Mouse (Mus musculus): ENCODE measurements around the gene Sys1. TPM values are rescaled to one million over a fixed set of nuclear protein-coding genes. Genes with fewer than 3 reads are reported as not detected.

The Sys1 gene
- polyA plus RNA-seq, 1 experiment, result 94.5 TPM

GRCm38 (mm10) chr2:164507811-164508210 lies 51.0 kb downstream of the Sys1 start:
- H3K4me1 ChIP-seq (ENCODE audit: control insufficient read depth, insufficient read depth, low read length), result no peaks in the 10 kb centered on the region
- TF ChIP-seq CTCF (conservative IDR thresholded peaks at IDR 0.05; ENCODE audit: insufficient read depth, insufficient read length, low read depth, low read length) (no peak), POLR2A (IDR thresholded peaks at IDR 0.05; ENCODE audit: low read depth, low read length) (no peak)
- no peak overlapping the region for H3K27ac ChIP-seq (ENCODE audit: insufficient read depth, low read depth, low read length)
- no peak for DNase-seq
- no peaks in the 10 kb centered on the region for H3K27me3 ChIP-seq (replicated peaks; ENCODE audit: control insufficient read depth, insufficient read depth, low read length)
- H3K4me3 ChIP-seq (ENCODE audit: insufficient read depth, low read depth, low read length), result no peak overlapping the region
- peaks cover 8% of the 10 kb centered on the region for H3K36me3 ChIP-seq (ENCODE audit: control insufficient read depth, insufficient read depth, low read length)
- WGBS, result 90% methylated on average over 19 of the region's 19 CpGs

- H3K27me3 ChIP-seq (replicated peaks; ENCODE audit: control insufficient read depth, insufficient read depth, low read length), result no peaks in the 10 kb centered on the region
- DNase-seq, result peak; percentile 67
- no peaks in the 10 kb centered on the region for H3K36me3 ChIP-seq (ENCODE audit: control insufficient read depth, insufficient read depth, low read length)
- TF ChIP-seq POLR2A (IDR thresholded peaks at IDR 0.05; ENCODE audit: low read depth, low read length) (no peak), CTCF (conservative IDR thresholded peaks at IDR 0.05; ENCODE audit: insufficient read depth, insufficient read length, low read depth, low read length) (no peak)
- no peak overlapping the region for H3K4me3 ChIP-seq (ENCODE audit: insufficient read depth, low read depth, low read length)
- peak overlapping the region; percentile 61; the same call in 1 of the 2 replicates for H3K27ac ChIP-seq (ENCODE audit: insufficient read depth, low read depth, low read length)
- no peaks in the 10 kb centered on the region for H3K4me1 ChIP-seq (ENCODE audit: control insufficient read depth, insufficient read depth, low read length)
- 25% methylated on average over 5 of the region's 5 CpGs for WGBS
These were observed 53.9 kb downstream of the Sys1 start for GRCm38 (mm10) chr2:164510621-164511190.

- DNase-seq, result peak; percentile 28
- no peaks in the 10 kb centered on the region for H3K27me3 ChIP-seq (replicated peaks; ENCODE audit: control insufficient read depth, insufficient read depth, low read length)
- no peak overlapping the region for H3K4me3 ChIP-seq (ENCODE audit: insufficient read depth, low read depth, low read length)
- no peaks in the 10 kb centered on the region for H3K36me3 ChIP-seq (ENCODE audit: control insufficient read depth, insufficient read depth, low read length)
- TF ChIP-seq CTCF (conservative IDR thresholded peaks at IDR 0.05; ENCODE audit: insufficient read depth, insufficient read length, low read depth, low read length), result no peak
- no peak for TF ChIP-seq POLR2A (IDR thresholded peaks at IDR 0.05; ENCODE audit: low read depth, low read length)
- no peaks in the 10 kb centered on the region for H3K4me1 ChIP-seq (ENCODE audit: control insufficient read depth, insufficient read depth, low read length)
- WGBS, result 52% methylated on average over 13 of the region's 14 CpGs
- H3K27ac ChIP-seq (ENCODE audit: insufficient read depth, low read depth, low read length), result peak overlapping the region; percentile 15; the same call in 1 of the 2 replicates
These were observed 55.6 kb downstream of the Sys1 start for GRCm38 (mm10) chr2:164512121-164512909.

- H3K4me3 ChIP-seq (ENCODE audit: insufficient read depth, low read depth, low read length), result no peak overlapping the region
- H3K27ac ChIP-seq (ENCODE audit: insufficient read depth, low read depth, low read length), result no peak overlapping the region
- H3K36me3 ChIP-seq (ENCODE audit: control insufficient read depth, insufficient read depth, low read length), result no peaks in the 10 kb centered on the region
- 56% methylated on average over 8 of the region's 8 CpGs for WGBS
- no peaks in the 10 kb centered on the region for H3K4me1 ChIP-seq (ENCODE audit: control insufficient read depth, insufficient read depth, low read length)
- no peaks in the 10 kb centered on the region for H3K27me3 ChIP-seq (replicated peaks; ENCODE audit: control insufficient read depth, insufficient read depth, low read length)
- peak; percentile 80 for DNase-seq
- TF ChIP-seq CTCF (conservative IDR thresholded peaks at IDR 0.05; ENCODE audit: insufficient read depth, insufficient read length, low read depth, low read length) (no peak), POLR2A (IDR thresholded peaks at IDR 0.05; ENCODE audit: low read depth, low read length) (no peak)
These were observed 56.6 kb downstream of the Sys1 start for GRCm38 (mm10) chr2:164513389-164513788.

DNA sequence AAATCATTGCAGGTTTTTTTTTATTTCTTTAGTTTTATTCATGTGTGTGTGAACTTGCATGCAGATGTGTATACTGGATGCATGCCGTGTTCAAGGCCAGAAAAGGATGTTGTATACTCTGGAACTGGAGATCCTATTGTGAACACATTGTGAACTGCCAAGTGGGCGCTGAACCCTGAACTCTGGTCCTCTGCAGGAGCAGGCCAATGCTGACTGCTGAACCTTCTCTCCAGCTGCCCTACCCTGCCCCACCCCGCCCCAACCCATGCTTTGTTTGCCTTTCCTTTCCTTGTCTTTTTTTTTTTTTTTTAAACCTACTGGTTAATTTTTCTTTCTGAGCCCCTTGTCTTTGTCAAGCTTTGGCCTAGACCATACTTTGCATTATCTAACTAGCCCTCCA lies 58.2 kb downstream of the Sys1 start:
- 71% methylated on average over 3 of the region's 3 CpGs for WGBS
- Histone ChIP-seq H3K36me3 (ENCODE audit: control insufficient read depth, insufficient read depth, low read length) (no peaks in the 10 kb centered on the region), H3K27ac (ENCODE audit: insufficient read depth, low read depth, low read length) (no peak overlapping the region), H3K4me3 (ENCODE audit: insufficient read depth, low read depth, low read length) (no peak overlapping the region), H3K27me3 (replicated peaks; ENCODE audit: control insufficient read depth, insufficient read depth, low read length) (no peaks in the 10 kb centered on the region), H3K4me1 (ENCODE audit: control insufficient read depth, insufficient read depth, low read length) (no peaks in the 10 kb centered on the region)
- TF ChIP-seq CTCF (conservative IDR thresholded peaks at IDR 0.05; ENCODE audit: insufficient read depth, insufficient read length, low read depth, low read length) (no peak), POLR2A (IDR thresholded peaks at IDR 0.05; ENCODE audit: low read depth, low read length) (no peak)
- DNase-seq, result peak; percentile 51

GRCm38 (mm10) chr2:164515897-164516296 lies 59.1 kb downstream of the Sys1 start:
- no peaks in the 10 kb centered on the region for H3K36me3 ChIP-seq (ENCODE audit: control insufficient read depth, insufficient read depth, low read length)

GRCm38 (mm10) chr2:164516592-164516991 lies 59.8 kb downstream of the Sys1 start:
- Histone ChIP-seq H3K4me3 (ENCODE audit: insufficient read depth, low read depth, low read length) (no peak overlapping the region), H3K4me1 (ENCODE audit: control insufficient read depth, insufficient read depth, low read length) (no peaks in the 10 kb centered on the region), H3K27ac (ENCODE audit: insufficient read depth, low read depth, low read length) (no peak overlapping the region), H3K36me3 (ENCODE audit: control insufficient read depth, insufficient read depth, low read length) (no peaks in the 10 kb centered on the region), H3K27me3 (replicated peaks; ENCODE audit: control insufficient read depth, insufficient read depth, low read length) (no peaks in the 10 kb centered on the region)
- WGBS, result 72% methylated on average over 11 of the region's 11 CpGs
- no peak for TF ChIP-seq CTCF (conservative IDR thresholded peaks at IDR 0.05; ENCODE audit: insufficient read depth, insufficient read length, low read depth, low read length)
- TF ChIP-seq POLR2A (IDR thresholded peaks at IDR 0.05; ENCODE audit: low read depth, low read length), result no peak
- DNase-seq, result peak; percentile 25

More at GRCm38 (mm10) chr2:164515897-164516296, 59.1 kb downstream of the Sys1 start:
- 82% methylated on average over 9 of the region's 9 CpGs for WGBS
- no peak overlapping the region for H3K4me3 ChIP-seq (ENCODE audit: insufficient read depth, low read depth, low read length)
- H3K27ac ChIP-seq (ENCODE audit: insufficient read depth, low read depth, low read length), result no peak overlapping the region
- no peaks in the 10 kb centered on the region for H3K27me3 ChIP-seq (replicated peaks; ENCODE audit: control insufficient read depth, insufficient read depth, low read length)
- H3K4me1 ChIP-seq (ENCODE audit: control insufficient read depth, insufficient read depth, low read length), result no peaks in the 10 kb centered on the region
- TF ChIP-seq CTCF (conservative IDR thresholded peaks at IDR 0.05; ENCODE audit: insufficient read depth, insufficient read length, low read depth, low read length) (no peak), POLR2A (IDR thresholded peaks at IDR 0.05; ENCODE audit: low read depth, low read length) (no peak)
- DNase-seq, result no peak
